Comparison of ENCODE assay signal across 17 mouse cellular contexts in the genomic region with DNA sequence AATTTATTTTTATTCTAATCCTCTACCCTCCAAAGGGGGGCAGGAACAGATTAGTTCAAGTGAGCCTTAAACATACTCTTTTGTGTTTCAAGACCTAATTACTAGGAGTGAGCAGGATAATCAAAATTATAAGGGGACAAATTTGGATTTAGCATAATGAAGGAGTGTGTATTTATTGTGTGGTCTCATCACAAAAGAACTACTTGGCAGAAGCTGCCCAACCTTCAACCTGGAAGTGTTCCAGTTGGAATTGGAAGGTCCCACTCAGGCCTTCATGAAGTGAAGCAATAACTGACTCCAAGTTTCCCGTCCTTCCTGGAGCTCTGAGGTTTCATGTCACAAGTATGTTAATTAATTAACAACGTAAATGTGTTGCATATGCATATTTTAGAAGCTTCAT.
A peak's percentile ranks its signal among the peaks of the same experiment; 100 is the strongest.
DNase-seq lines count a peak whose midpoint lies in the region; ATAC-seq and TF ChIP-seq lines count a peak whose summit lies in the region.
"Had no signal": no experiment of that assay in that cellular context is flagged by ENCODE, and none has a peak within 500 bp of the region (broad histone marks: within the 10 kb centered on the region; RNA-seq: fewer than 3 reads in every experiment).

No protein-coding gene starts in this region.

- H3K4me1 ChIP-seq in forebrain, embryonic 12.5 days = no peaks in the 10 kb centered on the region
- H3K4me1 ChIP-seq in forebrain, postnatal 0 days (ENCODE audit: insufficient read depth) = no peaks in the 10 kb centered on the region
- H3K4me1 ChIP-seq in hindbrain, postnatal 0 days (ENCODE audit: insufficient read depth, low read length) = no peaks in the 10 kb centered on the region
- H3K4me1 ChIP-seq in hindbrain, embryonic 16.5 days (ENCODE audit: control insufficient read depth, insufficient read depth, low read depth, low read length) = no peaks in the 10 kb centered on the region
- H3K4me1 ChIP-seq: embryonic facial prominence, embryonic 12.5 days; hindbrain, embryonic 15.5 days; midbrain, embryonic 15.5 days had no signal

- H3K36me3 ChIP-seq in forebrain, embryonic 12.5 days (replicated peaks) = no peaks in the 10 kb centered on the region
- H3K36me3 ChIP-seq in forebrain, postnatal 0 days (ENCODE audit: insufficient read depth) = no peaks in the 10 kb centered on the region
- no peaks in the 10 kb centered on the region for H3K36me3 ChIP-seq in hindbrain, postnatal 0 days (ENCODE audit: insufficient read depth, low read length)
- H3K36me3 ChIP-seq in hindbrain, embryonic 16.5 days (ENCODE audit: control insufficient read depth, insufficient read depth, low read length) = no peaks in the 10 kb centered on the region
- H3K36me3 ChIP-seq: embryonic facial prominence, embryonic 12.5 days; hindbrain, embryonic 15.5 days; midbrain, embryonic 15.5 days had no signal

- 59% methylated on average over 2 of the region's 2 CpGs for WGBS in forebrain, embryonic 12.5 days
- WGBS in forebrain, postnatal 0 days = 23% methylated on average over 2 of the region's 2 CpGs
- WGBS in hindbrain, postnatal 0 days = 43% methylated on average over 2 of the region's 2 CpGs
- 63% methylated on average over 2 of the region's 2 CpGs for WGBS in hindbrain, embryonic 16.5 days

- no peak for TF ChIP-seq POLR2A in brain, embryonic 14.5 days (IDR thresholded peaks at IDR 0.05; ENCODE audit: borderline replicate concordance, extremely low read depth, insufficient read depth, insufficient read length, poor library complexity, severe bottlenecking)

- no peak overlapping the region for H3K4me3 ChIP-seq in forebrain, embryonic 12.5 days (replicated peaks)
- no peak overlapping the region for H3K4me3 ChIP-seq in forebrain, postnatal 0 days (ENCODE audit: low read depth, low read length)
- H3K4me3 ChIP-seq in hindbrain, postnatal 0 days (ENCODE audit: low read length) = no peak overlapping the region
- H3K4me3 ChIP-seq in hindbrain, embryonic 16.5 days (ENCODE audit: low read length) = no peak overlapping the region
- H3K4me3 ChIP-seq: embryonic facial prominence, embryonic 12.5 days; hindbrain, embryonic 15.5 days; midbrain, embryonic 15.5 days had no signal

- H3K27ac ChIP-seq in forebrain, embryonic 12.5 days = no peak overlapping the region
- H3K27ac ChIP-seq in forebrain, postnatal 0 days (ENCODE audit: low read depth, low read length) = no peak overlapping the region
- H3K27ac ChIP-seq in hindbrain, postnatal 0 days = no peak overlapping the region
- H3K27ac ChIP-seq in hindbrain, embryonic 16.5 days (ENCODE audit: low read depth, low read length) = no peak overlapping the region
- H3K27ac ChIP-seq: embryonic facial prominence, embryonic 12.5 days; hindbrain, embryonic 15.5 days; midbrain, embryonic 15.5 days had no signal

- no peak for DNase-seq in forebrain, postnatal 0 days
- peak; percentile 7 for DNase-seq in hindbrain, postnatal 0 days (ENCODE audit: low spot score)
- DNase-seq in adipocyte (ENCODE audit: low spot score) = peak; percentile 43
- DNase-seq in brain, embryonic 14.5 days (ENCODE audit: low read depth) = peak; percentile 72
- DNase-seq: B cell, adult 2 months; cerebellum, adult 11-12 months; gastrocnemius, postnatal 25 days; kidney, adult 8-10 months; lung, adult 18-20 months; right cerebral cortex, postnatal 14 days; thymus, postnatal 4 days had no signal

- H3K9me3 ChIP-seq in forebrain, embryonic 12.5 days = no peaks in the 10 kb centered on the region
- H3K9me3 ChIP-seq in forebrain, postnatal 0 days (ENCODE audit: low read length) = no peaks in the 10 kb centered on the region
- peaks cover 3% of the 10 kb centered on the region; the same call in 1 of the 2 replicates for H3K9me3 ChIP-seq in hindbrain, postnatal 0 days (ENCODE audit: low read length)
- H3K9me3 ChIP-seq in hindbrain, embryonic 16.5 days (ENCODE audit: control insufficient read depth, low read length) = no peaks in the 10 kb centered on the region
- H3K9me3 ChIP-seq: embryonic facial prominence, embryonic 12.5 days; hindbrain, embryonic 15.5 days; midbrain, embryonic 15.5 days had no signal

- TF ChIP-seq CTCF in forebrain, postnatal 0 days (IDR thresholded peaks at IDR 0.05; ENCODE audit: low read depth) = no peak
- no peak for TF ChIP-seq CTCF in hindbrain, postnatal 0 days (IDR thresholded peaks at IDR 0.05; ENCODE audit: low read depth)
- no peak for TF ChIP-seq CTCF in brain, embryonic 14.5 days (IDR thresholded peaks at IDR 0.05; ENCODE audit: borderline replicate concordance, extremely low read depth, insufficient read depth, insufficient read length)

- ATAC-seq in forebrain, embryonic 12.5 days (ENCODE audit: low FRiP score) = peak; percentile 36; the same call in 1 of the 2 replicates
- no peak for ATAC-seq in forebrain, postnatal 0 days
- ATAC-seq in hindbrain, postnatal 0 days = no peak
- no peak for ATAC-seq in hindbrain, embryonic 16.5 days
- ATAC-seq in megakaryocyte-erythroid progenitor cell, adult 5-6 weeks (replicated peaks; ENCODE audit: low FRiP score, low TSS enrichment, poor library complexity, severe bottlenecking) = no peak
- ATAC-seq: midbrain, embryonic 15.5 days had no signal

- no peak overlapping the region for H3K4me2 ChIP-seq in forebrain, embryonic 12.5 days
- no peak overlapping the region for H3K4me2 ChIP-seq in forebrain, postnatal 0 days (ENCODE audit: low read depth)
- H3K4me2 ChIP-seq in hindbrain, postnatal 0 days (ENCODE audit: low read depth, low read length) = no peak overlapping the region
- no peak overlapping the region for H3K4me2 ChIP-seq in hindbrain, embryonic 16.5 days (ENCODE audit: low read length)
- H3K4me2 ChIP-seq: embryonic facial prominence, embryonic 12.5 days; hindbrain, embryonic 15.5 days; midbrain, embryonic 15.5 days had no signal

- no peaks in the 10 kb centered on the region for H3K27me3 ChIP-seq in forebrain, embryonic 12.5 days
- no peaks in the 10 kb centered on the region for H3K27me3 ChIP-seq in forebrain, postnatal 0 days (ENCODE audit: insufficient read depth, low read length)
- H3K27me3 ChIP-seq in hindbrain, postnatal 0 days (ENCODE audit: insufficient read depth, low read length) = no peaks in the 10 kb centered on the region
- no peaks in the 10 kb centered on the region for H3K27me3 ChIP-seq in hindbrain, embryonic 16.5 days (replicated peaks; ENCODE audit: control insufficient read depth, insufficient read depth, low read length)
- H3K27me3 ChIP-seq: embryonic facial prominence, embryonic 12.5 days; hindbrain, embryonic 15.5 days; midbrain, embryonic 15.5 days had no signal

- H3K9ac ChIP-seq in forebrain, embryonic 12.5 days = no peak overlapping the region
- no peak overlapping the region for H3K9ac ChIP-seq in forebrain, postnatal 0 days
- no peak overlapping the region for H3K9ac ChIP-seq in hindbrain, postnatal 0 days (replicated peaks; ENCODE audit: low read length)
- no peak overlapping the region for H3K9ac ChIP-seq in hindbrain, embryonic 16.5 days (ENCODE audit: low read depth, low read length)
- H3K9ac ChIP-seq: embryonic facial prominence, embryonic 12.5 days; hindbrain, embryonic 15.5 days; midbrain, embryonic 15.5 days had no signal
